Mouse (Mus musculus) MEL (cell line): ENCODE data around the gene Cenpb.

Source experiments
- CTCF ChIP-seq, 3 experiments: IDR thresholded peaks in 2 of 3; conservative IDR thresholded peaks in 1 of 3; 2 replicates each; pipeline ENCODE4 v1.5.1; 2011 to 2012; ENCODE audit warnings: low read length in 3 of 3, low read depth in 2 of 3, mild to moderate bottlenecking in 2 of 3, improper control_type of control experiment in 1 of 3, inconsistent platforms in 1 of 3, mixed read lengths in 1 of 3, moderate library complexity in 1 of 3; ENCODE audit not compliant: control insufficient read depth in 1 of 3, insufficient read depth in 1 of 3, poor library complexity in 1 of 3, severe bottlenecking in 1 of 3
- EP300 ChIP-seq, 2 experiments: IDR thresholded peaks; 2 replicates each; pipeline ENCODE4 v1.6.1; 2011; ENCODE audit warnings: improper control_type of control experiment in 2 of 2, low read length in 2 of 2, low read depth in 1 of 2, mild to moderate bottlenecking in 1 of 2
- ETS1 ChIP-seq: IDR thresholded peaks from 2 replicates; pipeline ENCODE4 v1.6.1; 2012; ENCODE audit warnings: low read depth, mild to moderate bottlenecking, inconsistent platforms, low read length, improper control_type of control experiment, moderate library complexity
- GATA1 ChIP-seq: IDR thresholded peaks from 2 replicates; pipeline ENCODE4 v1.6.1; 2011; ENCODE audit warnings: low read depth, low read length, improper control_type of control experiment
- JUND ChIP-seq: IDR thresholded peaks from 2 replicates; pipeline ENCODE4 v1.6.1; 2011; ENCODE audit warnings: low read depth, mild to moderate bottlenecking, improper control_type of control experiment, low read length
- NELFE ChIP-seq: IDR thresholded peaks from 2 replicates; pipeline ENCODE4 v1.6.1; 2011; ENCODE audit warnings: low read depth, low read length, improper control_type of control experiment
- POLR2A ChIP-seq, 2 experiments: IDR thresholded peaks; 2 replicates each; pipeline ENCODE4 v1.6.1; 2011 to 2012; ENCODE audit warnings: low read length in 2 of 2, mild to moderate bottlenecking in 2 of 2, control low read depth in 1 of 2, improper control_type of control experiment in 1 of 2, low read depth in 1 of 2, moderate library complexity in 1 of 2; ENCODE audit not compliant: control insufficient read depth in 1 of 2, insufficient read depth in 1 of 2, poor library complexity in 1 of 2
- POLR2AphosphoS5 ChIP-seq: IDR thresholded peaks from 2 replicates; pipeline ENCODE4 v1.6.1; 2012; ENCODE audit warnings: low read depth, borderline replicate concordance, mild to moderate bottlenecking, inconsistent platforms, low read length, moderate library complexity, mixed read lengths
- RAD21 ChIP-seq: IDR thresholded peaks from 2 replicates; pipeline ENCODE4 v1.6.1; 2011; ENCODE audit warnings: mild to moderate bottlenecking, low read depth, low read length, improper control_type of control experiment
- TAL1 ChIP-seq: IDR thresholded peaks from 2 replicates; pipeline ENCODE4 v1.6.1; 2012; ENCODE audit warnings: mild to moderate bottlenecking, inconsistent platforms, low read length, moderate library complexity, mixed read lengths
- TBP ChIP-seq: IDR thresholded peaks from 2 replicates; pipeline ENCODE4 v1.8.0; 2011; ENCODE audit warnings: low read depth, low read length, improper control_type of control experiment
- USF1 ChIP-seq: IDR thresholded peaks from 2 replicates; pipeline ENCODE4 v1.6.1; 2014; ENCODE audit warnings: low read depth, mild to moderate bottlenecking, inconsistent platforms, low read length, improper control_type of control experiment, moderate library complexity
- ZC3H11A ChIP-seq: IDR thresholded peaks from 2 replicates; pipeline ENCODE4 v1.6.1; 2012; ENCODE audit warnings: low read depth, mild to moderate bottlenecking, inconsistent platforms, low read length, improper control_type of control experiment
- ZMIZ1 ChIP-seq: IDR thresholded peaks from 2 replicates; pipeline ENCODE4 v1.6.1; 2012; ENCODE audit warnings: low read depth, mild to moderate bottlenecking, inconsistent platforms, low read length, improper control_type of control experiment, moderate library complexity

DNA sequence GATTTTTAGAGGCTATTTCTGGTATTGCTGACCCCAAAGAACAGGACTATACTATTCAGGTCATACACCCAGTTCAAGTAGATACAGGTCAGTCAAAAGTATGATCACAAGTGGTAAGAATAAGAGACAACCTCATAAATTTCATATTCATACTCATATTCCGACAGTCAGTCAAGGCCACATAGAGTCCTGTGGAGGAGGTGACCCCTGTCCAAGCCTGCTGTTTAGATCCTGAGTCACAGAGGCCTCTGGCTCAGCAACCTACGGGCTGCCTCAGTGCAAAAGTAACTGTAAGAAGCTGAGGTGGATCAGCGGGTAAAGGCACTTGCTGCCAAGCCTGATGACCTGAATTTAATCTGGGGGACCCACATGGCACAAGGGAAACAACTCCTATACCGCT lies 25.8 kb downstream of the Cenpb start:
- TF ChIP-seq POLR2A (IDR thresholded peaks at IDR 0.05; ENCODE audit: control insufficient read depth in 1 of 2, insufficient read depth in 1 of 2, low read depth in 1 of 2, low read length in 2 of 2, poor library complexity in 1 of 2) (no peak), CTCF (IDR thresholded peaks at IDR 0.05 in 2 of 3, conservative IDR thresholded peaks at IDR 0.05 in 1 of 3; ENCODE audit: control insufficient read depth in 1 of 3, insufficient read depth in 1 of 3, low read depth in 2 of 3, low read length in 3 of 3, poor library complexity in 1 of 3, severe bottlenecking in 1 of 3) (no peak), POLR2AphosphoS5 (no peak), EP300 (IDR thresholded peaks at IDR 0.05; ENCODE audit: low read depth in 1 of 2, low read length in 2 of 2) (no peak), USF1 (no peak), ZC3H11A (no peak), RAD21 (no peak), ZMIZ1 (no peak), GATA1 (no peak), TBP (no peak), JUND (no peak), NELFE (no peak), ETS1 (no peak), TAL1 (no peak)
